Mouse (Mus musculus): ENCODE data around the gene Atmin. TPM values are rescaled to one million over a fixed set of nuclear protein-coding genes. Genes with fewer than 3 reads are reported as not detected.

Atmin gene
- 13.1 TPM for polyA plus RNA-seq (2014; fragmentation: Illumina TruSeq; extraction: RNeasy Lipid Tissue Mini Kit (QIAGEN cat#74804); ENCODE audit: low read depth, low replicate concordance)

DNA sequence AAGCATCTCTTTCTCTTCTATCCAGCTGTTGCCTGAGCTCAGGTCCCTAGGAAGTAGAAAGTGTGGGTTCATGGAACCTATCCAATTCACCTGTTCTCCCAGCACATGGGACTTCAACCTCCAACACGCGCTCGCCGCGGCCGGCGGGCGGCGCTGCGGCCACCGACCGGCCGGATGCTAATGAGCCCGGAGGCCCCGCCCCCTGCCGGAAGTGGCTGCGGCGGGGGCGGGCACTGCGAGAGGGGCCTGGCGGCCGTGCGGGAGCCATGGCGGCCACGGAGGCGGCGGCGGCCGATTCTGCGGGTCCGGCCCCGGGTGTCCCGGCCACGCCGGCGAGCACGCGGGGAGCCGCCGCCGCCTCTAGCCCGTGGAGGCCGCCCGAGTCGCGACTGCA lies at the start of gene Atmin:
Gene Atmin, plus strand, starts transcription at position 233 of the 394 bp plus-strand sequence.

DNA sequence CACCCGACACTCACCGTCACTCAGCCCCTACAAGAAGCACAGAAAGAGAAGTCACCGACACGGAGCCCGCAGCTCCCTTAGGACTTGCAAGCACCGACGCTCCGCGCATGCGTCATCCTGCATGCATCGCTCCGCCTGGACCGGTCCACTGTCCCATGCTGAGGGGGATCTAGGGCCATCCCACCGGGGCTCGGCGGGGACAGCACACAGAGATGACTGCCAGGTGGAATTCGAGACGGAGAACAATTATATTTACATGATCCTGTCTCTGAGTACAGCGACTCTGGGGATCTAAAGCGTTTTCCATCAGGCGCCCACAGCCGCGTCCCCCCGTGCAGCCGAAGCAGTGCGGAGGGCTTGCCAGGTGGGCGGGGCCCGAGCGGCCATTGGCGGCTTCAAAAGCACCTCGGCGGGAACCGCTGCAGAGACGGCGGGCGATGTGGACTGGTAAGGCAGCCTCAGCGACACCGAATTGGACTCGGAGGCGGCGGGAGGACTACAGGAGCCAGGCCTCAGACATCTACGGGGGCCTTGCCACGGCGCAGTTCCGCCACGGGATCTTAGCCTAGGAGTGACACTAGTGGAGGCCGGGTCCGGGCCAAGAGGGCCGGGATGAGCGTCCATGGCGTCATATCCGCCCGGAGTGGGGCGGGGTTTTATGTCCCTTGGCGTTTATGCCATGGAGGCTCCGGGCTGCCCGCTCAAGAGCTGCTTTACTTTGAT lies 21.7 kb upstream of the Atmin start, which contains the start of the genes Cmc2 and Cenpn:
Gene Cmc2, minus strand, starts transcription at position 119 of the 723 bp plus-strand sequence.
Gene Cenpn, plus strand, starts transcription at position 394 of the 723 bp plus-strand sequence.

DNA sequence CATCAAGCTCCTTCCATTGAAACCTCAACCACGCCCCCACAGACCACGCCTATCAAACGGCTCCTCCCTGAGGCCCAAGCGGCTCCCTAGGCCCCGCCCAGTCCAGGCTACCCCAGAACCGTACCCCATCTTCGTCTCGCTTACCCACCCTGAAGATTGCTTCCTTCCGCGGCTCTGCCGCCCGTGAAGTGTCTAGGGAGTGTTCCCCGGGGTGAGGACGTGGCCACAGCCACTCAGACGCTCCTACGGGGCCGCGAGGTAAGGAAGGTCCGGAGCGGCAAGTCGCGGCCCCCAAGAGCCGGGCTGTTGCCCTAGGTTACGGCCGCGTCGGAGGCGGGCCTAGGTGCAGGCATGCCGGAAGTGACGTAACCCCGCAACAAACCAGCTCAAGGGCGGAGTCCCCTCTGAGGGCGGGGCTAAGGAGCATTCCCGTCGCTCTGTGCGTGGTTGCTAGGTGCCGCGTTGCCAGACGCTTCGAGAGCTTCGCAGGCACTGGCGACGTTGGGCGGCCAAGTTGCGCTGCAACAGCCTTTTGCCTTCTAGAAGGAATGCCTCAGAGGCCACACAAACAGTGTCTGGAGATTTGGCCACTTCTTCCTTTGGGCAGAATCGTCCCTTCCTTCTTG lies 35.6 kb downstream of the Atmin start, which contains the start of gene 1700030J22Rik:
Gene 1700030J22Rik, minus strand, starts transcription at position 329 of the 626 bp plus-strand sequence.

DNA sequence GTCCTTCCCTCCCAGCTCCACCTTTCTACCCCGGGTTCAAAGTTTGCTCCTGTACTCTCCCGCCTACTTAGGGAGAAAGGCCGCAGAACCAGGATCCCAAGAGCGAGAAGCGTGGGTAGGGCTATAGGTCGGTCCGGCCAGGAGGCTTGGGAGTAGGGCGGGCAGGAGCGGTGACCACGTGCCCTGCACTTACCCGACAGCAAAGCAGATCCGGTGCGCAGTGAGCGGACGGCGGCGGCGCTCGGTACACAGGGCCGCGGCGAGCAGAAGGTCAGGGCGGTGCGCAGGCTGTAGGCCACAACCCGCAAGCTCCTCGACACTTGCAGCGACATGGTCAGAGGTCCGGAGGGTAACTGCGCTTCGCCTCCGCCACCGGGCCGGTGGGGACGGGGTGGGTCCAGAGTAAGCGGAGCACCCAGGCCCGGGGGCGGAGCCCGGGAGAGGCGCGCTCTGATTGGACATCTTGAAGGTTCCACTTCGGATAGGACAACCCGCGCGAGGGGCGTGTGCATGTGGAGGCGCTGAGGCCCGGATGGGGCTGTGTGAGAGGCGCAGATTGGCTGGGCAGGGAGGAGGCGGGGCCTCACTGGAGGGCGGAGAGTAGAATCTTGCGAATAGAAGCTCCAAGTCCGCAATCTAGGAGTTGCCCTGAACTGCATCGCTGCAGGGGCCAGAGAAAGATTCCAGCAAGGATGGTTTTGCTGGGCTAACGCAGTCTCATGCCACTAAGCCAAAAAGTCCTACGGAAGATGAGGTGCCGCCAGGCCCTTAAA lies 50.1 kb downstream of the Atmin start, which contains the start of gene Gcsh:
Gene Gcsh, minus strand, starts transcription at position 443 of the 773 bp plus-strand sequence.

Other genes starting within 250 kb of the Atmin start
- 1.9 TPM for gene Cdyl2, start 210.4 kb upstream of the Atmin start, polyA plus RNA-seq (2014; fragmentation: Illumina TruSeq; extraction: RNeasy Lipid Tissue Mini Kit (QIAGEN cat#74804); ENCODE audit: low read depth, low replicate concordance)
- gene Cmc2, start 21.9 kb upstream of the Atmin start, polyA plus RNA-seq (2014; fragmentation: Illumina TruSeq; extraction: RNeasy Lipid Tissue Mini Kit (QIAGEN cat#74804); ENCODE audit: low read depth, low replicate concordance): 61.2 TPM
- 1.1 TPM for gene Cenpn, start 21.7 kb upstream of the Atmin start, polyA plus RNA-seq (2014; fragmentation: Illumina TruSeq; extraction: RNeasy Lipid Tissue Mini Kit (QIAGEN cat#74804); ENCODE audit: low read depth, low replicate concordance)
- 0.37 TPM for gene 1700030J22Rik, start 35.6 kb downstream of the Atmin start, polyA plus RNA-seq (2014; fragmentation: Illumina TruSeq; extraction: RNeasy Lipid Tissue Mini Kit (QIAGEN cat#74804); ENCODE audit: low read depth, low replicate concordance)
- gene Gcsh, start 50.1 kb downstream of the Atmin start, polyA plus RNA-seq (2014; fragmentation: Illumina TruSeq; extraction: RNeasy Lipid Tissue Mini Kit (QIAGEN cat#74804); ENCODE audit: low read depth, low replicate concordance): 79.8 TPM
- gene Pkd1l2, start 139.1 kb downstream of the Atmin start, polyA plus RNA-seq (2014; fragmentation: Illumina TruSeq; extraction: RNeasy Lipid Tissue Mini Kit (QIAGEN cat#74804); ENCODE audit: low read depth, low replicate concordance): not detected
- not detected for gene Bco1, start 152.5 kb downstream of the Atmin start, polyA plus RNA-seq (2014; fragmentation: Illumina TruSeq; extraction: RNeasy Lipid Tissue Mini Kit (QIAGEN cat#74804); ENCODE audit: low read depth, low replicate concordance)
- 2.6 TPM for gene Gan, start 214.7 kb downstream of the Atmin start, polyA plus RNA-seq (2014; fragmentation: Illumina TruSeq; extraction: RNeasy Lipid Tissue Mini Kit (QIAGEN cat#74804); ENCODE audit: low read depth, low replicate concordance)

All from heart, adult 10 weeks (tissue).